Mouse (Mus musculus): ENCODE measurements around the gene Snx12. TPM values are rescaled to one million over a fixed set of nuclear protein-coding genes. Genes with fewer than 3 reads are reported as not detected.

Snx12 gene
- polyA plus RNA-seq, 1 experiment: 23.3 TPM

DNA sequence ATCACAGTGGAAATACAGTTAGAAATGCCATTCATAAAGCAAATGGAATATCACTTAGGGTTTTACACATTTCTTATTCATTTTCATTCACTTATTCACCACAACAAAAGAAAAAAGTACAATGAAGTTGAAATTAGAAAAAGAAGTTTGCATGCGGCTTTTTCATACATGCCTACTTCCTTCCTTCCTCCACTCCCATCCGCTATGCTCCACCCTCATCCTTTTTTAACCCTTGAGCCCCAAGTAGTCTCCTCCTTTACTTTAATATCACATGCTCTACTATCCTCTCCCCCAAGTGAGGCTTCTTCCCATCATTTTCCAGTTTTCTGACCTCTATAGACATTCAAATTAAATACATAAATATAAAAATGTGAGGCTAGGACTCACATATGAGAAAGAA, 58.6 kb downstream of the Snx12 start:
- H3K4me3 ChIP-seq (replicated peaks; ENCODE audit: control insufficient read depth, low read depth, low read length): no peak overlapping the region
- no peak overlapping the region for H3K27ac ChIP-seq (ENCODE audit: control insufficient read depth, insufficient read depth, low read depth, low read length, poor library complexity)
- 11% methylated on average over 2 of the region's 2 CpGs for WGBS
- peaks cover 2% of the 10 kb centered on the region; the same call in 1 of the 2 replicates for H3K4me1 ChIP-seq (ENCODE audit: control insufficient read depth, insufficient read depth, low read length)
- TF ChIP-seq POLR2A (IDR thresholded peaks at IDR 0.05; ENCODE audit: borderline replicate concordance, control insufficient read depth, low read depth, low read length) (no peak), CTCF (IDR thresholded peaks at IDR 0.05; ENCODE audit: control insufficient read depth, insufficient read depth, low read length) (no peak)

DNA sequence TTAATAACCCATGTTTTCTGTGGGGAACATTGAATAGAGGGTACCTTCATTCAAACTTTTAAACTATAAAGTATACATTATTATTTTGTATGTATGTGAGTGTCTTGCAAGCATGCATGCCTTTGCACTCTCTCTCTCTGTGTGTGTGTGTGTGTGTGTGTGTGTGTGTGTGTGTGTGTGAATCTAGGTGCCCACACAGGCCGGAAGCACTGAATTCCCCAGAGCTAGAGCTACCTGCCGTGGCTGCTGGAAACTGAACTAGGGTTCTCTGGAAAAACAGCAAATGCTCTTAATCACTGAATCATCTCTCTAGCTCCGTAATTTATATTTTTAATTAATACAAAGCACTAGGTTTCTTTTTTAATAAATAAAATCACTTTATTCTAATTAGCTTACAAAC, 59.1 kb downstream of the Snx12 start:
- no peak for TF ChIP-seq CTCF (IDR thresholded peaks at IDR 0.05; ENCODE audit: control insufficient read depth, insufficient read depth, low read length)
- TF ChIP-seq POLR2A (IDR thresholded peaks at IDR 0.05; ENCODE audit: borderline replicate concordance, control insufficient read depth, low read depth, low read length): no peak
- H3K4me3 ChIP-seq (replicated peaks; ENCODE audit: control insufficient read depth, low read depth, low read length): no peak overlapping the region
- H3K27ac ChIP-seq (ENCODE audit: control insufficient read depth, insufficient read depth, low read depth, low read length, poor library complexity): peak overlapping the region; percentile 48; the same call in 1 of the 2 replicates
- H3K4me1 ChIP-seq (ENCODE audit: control insufficient read depth, insufficient read depth, low read length): peaks cover 2% of the 10 kb centered on the region; the same call in 1 of the 2 replicates
- 13% methylated on average over 3 of the region's 3 CpGs for WGBS

DNA sequence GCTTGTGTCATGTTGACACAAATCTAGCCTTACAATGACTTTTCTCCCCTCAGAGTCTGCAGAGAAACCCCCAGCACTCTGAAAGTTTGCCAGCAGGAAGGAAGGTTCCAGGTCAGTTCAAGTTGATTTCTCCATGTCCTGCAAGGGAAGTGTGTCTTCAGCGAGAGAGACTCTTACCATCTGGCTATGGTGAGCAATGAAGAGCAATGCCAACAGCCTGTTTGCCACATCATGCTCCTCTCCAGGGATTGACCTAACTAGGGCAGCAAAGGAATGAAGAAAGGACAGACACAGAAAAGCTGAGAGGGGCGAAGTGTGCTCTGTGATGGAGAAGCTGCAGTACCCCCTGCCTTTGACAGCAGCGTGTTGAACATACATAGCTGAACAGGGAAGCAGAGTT, 59.8 kb downstream of the Snx12 start:
- no peak overlapping the region for H3K4me3 ChIP-seq (replicated peaks; ENCODE audit: control insufficient read depth, low read depth, low read length)
- TF ChIP-seq CTCF (IDR thresholded peaks at IDR 0.05; ENCODE audit: control insufficient read depth, insufficient read depth, low read length) (no peak), POLR2A (IDR thresholded peaks at IDR 0.05; ENCODE audit: borderline replicate concordance, control insufficient read depth, low read depth, low read length) (no peak)
- peak overlapping the region; percentile 38; the same call in 1 of the 2 replicates for H3K27ac ChIP-seq (ENCODE audit: control insufficient read depth, insufficient read depth, low read depth, low read length, poor library complexity)
- H3K4me1 ChIP-seq (ENCODE audit: control insufficient read depth, insufficient read depth, low read length): peaks cover 2% of the 10 kb centered on the region; the same call in 1 of the 2 replicates
- WGBS: 37% methylated on average over 3 of the region's 3 CpGs

DNA sequence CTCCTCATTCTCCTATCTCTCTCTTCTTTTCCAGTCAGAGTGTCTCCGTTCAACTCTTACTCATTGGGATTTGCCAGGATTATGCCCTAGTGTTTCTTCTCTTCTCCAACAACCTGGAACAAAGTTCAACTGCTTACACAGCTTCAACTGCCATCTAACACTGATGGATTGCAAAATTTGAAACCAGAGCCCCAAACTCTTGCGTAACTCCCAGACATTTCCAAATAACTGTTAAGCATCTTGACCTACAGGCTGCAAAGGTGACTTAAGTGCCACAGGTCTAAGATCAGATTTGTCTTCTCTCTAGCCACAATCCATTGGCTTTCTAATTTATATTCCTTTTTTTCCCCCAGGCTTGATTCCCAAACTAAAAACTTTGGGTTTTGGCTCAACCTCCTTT, 64.9 kb downstream of the Snx12 start:
- Histone ChIP-seq H3K27ac (ENCODE audit: control insufficient read depth, insufficient read depth, low read depth, low read length, poor library complexity) (no peak overlapping the region), H3K4me1 (ENCODE audit: control insufficient read depth, insufficient read depth, low read length) (no peaks in the 10 kb centered on the region; the same call in 1 of the 2 replicates), H3K4me3 (replicated peaks; ENCODE audit: control insufficient read depth, low read depth, low read length) (no peak overlapping the region)
- TF ChIP-seq CTCF (IDR thresholded peaks at IDR 0.05; ENCODE audit: control insufficient read depth, insufficient read depth, low read length) (no peak), POLR2A (IDR thresholded peaks at IDR 0.05; ENCODE audit: borderline replicate concordance, control insufficient read depth, low read depth, low read length) (no peak)
- 55% methylated on average over 2 of the region's 2 CpGs for WGBS

DNA sequence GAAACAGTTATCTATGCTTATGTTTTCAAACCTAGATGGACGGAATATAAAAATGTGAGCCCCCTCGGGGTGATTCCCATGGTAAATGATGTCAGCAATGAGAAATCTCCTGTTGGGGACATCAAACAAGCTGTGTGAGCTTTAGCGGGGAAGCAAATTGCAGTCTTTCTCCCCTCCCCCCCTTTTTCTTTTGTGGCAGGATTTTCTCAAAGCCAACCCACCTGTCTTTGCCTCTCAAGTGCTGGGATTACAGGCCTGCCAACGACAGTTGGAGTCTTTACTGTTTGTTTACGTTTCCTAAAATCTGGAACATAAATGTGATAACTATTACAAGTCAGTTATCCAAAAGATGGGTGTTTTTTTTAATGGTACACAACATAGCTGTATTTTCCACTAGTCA, 66.0 kb downstream of the Snx12 start:
- no peak for TF ChIP-seq CTCF (IDR thresholded peaks at IDR 0.05; ENCODE audit: control insufficient read depth, insufficient read depth, low read length)
- TF ChIP-seq POLR2A (IDR thresholded peaks at IDR 0.05; ENCODE audit: borderline replicate concordance, control insufficient read depth, low read depth, low read length): no peak
- H3K27ac ChIP-seq (ENCODE audit: control insufficient read depth, insufficient read depth, low read depth, low read length, poor library complexity): no peak overlapping the region
- 71% methylated on average over 5 of the region's 5 CpGs for WGBS
- H3K4me3 ChIP-seq (replicated peaks; ENCODE audit: control insufficient read depth, low read depth, low read length): no peak overlapping the region
- no peaks in the 10 kb centered on the region; the same call in 1 of the 2 replicates for H3K4me1 ChIP-seq (ENCODE audit: control insufficient read depth, insufficient read depth, low read length)

DNA sequence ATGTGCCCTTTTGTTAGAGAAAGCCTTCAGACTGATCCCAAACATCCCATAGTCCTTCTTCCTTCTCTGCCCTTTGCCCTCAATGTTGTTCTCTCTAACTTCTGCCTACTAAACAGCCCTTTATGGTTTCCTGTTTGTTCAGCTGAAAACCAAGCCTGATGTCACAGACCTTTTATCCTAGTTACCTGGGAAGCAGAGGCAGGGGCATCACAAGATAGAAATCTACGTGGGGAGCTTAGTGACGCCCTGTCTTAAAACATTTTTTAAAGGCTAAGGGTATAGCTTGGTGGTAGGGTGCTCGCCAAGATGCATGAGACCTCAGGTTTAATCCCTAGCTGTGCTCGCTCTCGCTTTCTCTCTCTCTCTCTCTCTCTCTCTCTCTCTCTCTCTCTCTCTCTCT, 74.9 kb downstream of the Snx12 start:
- no peak for TF ChIP-seq CTCF (IDR thresholded peaks at IDR 0.05; ENCODE audit: control insufficient read depth, insufficient read depth, low read length)
- no peak for TF ChIP-seq POLR2A (IDR thresholded peaks at IDR 0.05; ENCODE audit: borderline replicate concordance, control insufficient read depth, low read depth, low read length)
- no peak overlapping the region for H3K4me3 ChIP-seq (replicated peaks; ENCODE audit: control insufficient read depth, low read depth, low read length)
- WGBS: 64% methylated on average over 5 of the region's 5 CpGs
- H3K27ac ChIP-seq (ENCODE audit: control insufficient read depth, insufficient read depth, low read depth, low read length, poor library complexity): no peak overlapping the region
- no peaks in the 10 kb centered on the region for H3K4me1 ChIP-seq (ENCODE audit: control insufficient read depth, insufficient read depth, low read length)

DNA sequence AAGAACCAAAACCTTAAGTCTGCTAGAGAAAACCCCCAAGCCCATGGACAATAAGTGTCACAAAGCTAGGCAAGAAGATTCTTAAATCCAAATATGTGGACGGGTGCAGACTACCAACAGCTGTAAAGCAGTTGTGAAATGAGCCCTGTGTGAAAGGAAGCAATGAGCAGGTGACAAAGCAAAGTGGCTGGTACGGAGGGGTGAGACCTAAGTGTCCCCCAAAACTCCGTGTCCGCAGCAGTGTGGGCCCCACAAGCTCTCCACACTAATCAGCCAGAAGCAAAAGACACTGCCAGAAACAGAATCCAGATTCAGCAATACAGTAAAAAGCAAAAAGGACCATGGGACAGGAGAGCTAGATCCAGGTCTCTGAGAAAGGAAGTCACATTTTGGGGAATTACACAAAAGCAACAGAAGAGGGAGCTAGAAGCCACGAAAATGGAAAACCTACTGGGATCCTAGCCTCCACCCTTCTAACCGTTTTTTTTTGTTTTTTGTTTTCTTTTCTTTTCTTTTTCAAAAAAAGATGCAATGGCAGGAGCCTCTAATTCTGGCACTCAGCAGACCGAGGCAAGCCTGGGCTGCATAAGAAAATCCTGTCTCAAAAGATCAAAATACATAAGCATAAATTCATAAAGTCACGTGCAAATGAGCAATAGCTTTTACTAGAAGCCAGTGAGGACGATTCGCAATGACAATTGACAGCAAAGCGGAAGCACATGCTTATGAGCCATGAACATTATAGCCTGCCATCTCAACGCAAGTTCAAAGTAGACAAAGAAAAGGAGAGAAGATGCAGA, 90.2 kb downstream of the Snx12 start:
- 17% methylated on average over 12 of the region's 12 CpGs for WGBS
- Histone ChIP-seq H3K4me1 (ENCODE audit: control insufficient read depth, insufficient read depth, low read length) (no peaks in the 10 kb centered on the region; the same call in 1 of the 2 replicates), H3K4me3 (replicated peaks; ENCODE audit: control insufficient read depth, low read depth, low read length) (peak overlapping the region; percentile 47), H3K27ac (ENCODE audit: control insufficient read depth, insufficient read depth, low read depth, low read length, poor library complexity) (peak overlapping the region; percentile 61)
- TF ChIP-seq POLR2A (IDR thresholded peaks at IDR 0.05; ENCODE audit: borderline replicate concordance, control insufficient read depth, low read depth, low read length): no peak
- peak; percentile 20; the same call in 1 of the 2 replicates for TF ChIP-seq CTCF (IDR thresholded peaks at IDR 0.05; ENCODE audit: control insufficient read depth, insufficient read depth, low read length)

DNA sequence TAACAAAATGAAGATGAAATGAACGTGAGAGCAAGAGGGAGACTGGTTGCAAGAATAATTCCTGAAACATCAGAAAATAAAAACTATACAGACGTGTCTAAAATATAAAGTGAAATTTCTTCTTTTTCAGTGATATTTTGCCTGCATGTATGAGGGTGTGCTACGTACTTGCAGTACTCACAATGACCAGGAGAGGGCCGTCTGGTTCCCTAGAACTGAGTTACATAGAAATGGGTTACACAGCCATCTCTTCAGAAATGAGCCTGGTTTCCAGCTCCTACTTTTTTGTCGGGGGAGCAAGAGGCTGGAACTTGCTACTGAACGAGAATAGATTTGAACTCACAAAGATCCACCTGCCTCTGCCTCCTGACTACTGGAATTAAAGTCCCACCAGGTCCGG, 91.4 kb downstream of the Snx12 start:
- no peaks in the 10 kb centered on the region; the same call in 1 of the 2 replicates for H3K4me1 ChIP-seq (ENCODE audit: control insufficient read depth, insufficient read depth, low read length)
- 19% methylated on average over 7 of the region's 7 CpGs for WGBS
- H3K4me3 ChIP-seq (replicated peaks; ENCODE audit: control insufficient read depth, low read depth, low read length): no peak overlapping the region
- no peak for TF ChIP-seq POLR2A (IDR thresholded peaks at IDR 0.05; ENCODE audit: borderline replicate concordance, control insufficient read depth, low read depth, low read length)
- TF ChIP-seq CTCF (IDR thresholded peaks at IDR 0.05; ENCODE audit: control insufficient read depth, insufficient read depth, low read length): no peak
- no peak overlapping the region for H3K27ac ChIP-seq (ENCODE audit: control insufficient read depth, insufficient read depth, low read depth, low read length, poor library complexity)

Data from bone marrow, adult 2 months (tissue).